Mouse (Mus musculus) MEL (cell line): ENCODE data around the gene Fxyd2.

Experiments used
- BHLHE40 ChIP-seq: IDR thresholded peaks from 2 replicates; pipeline ENCODE4 v1.6.1; 2012; ENCODE audit warnings: low read depth, mild to moderate bottlenecking, inconsistent platforms, low read length, improper control_type of control experiment, borderline replicate concordance
- CHD1 ChIP-seq: IDR thresholded peaks from 2 replicates; pipeline ENCODE4 v1.6.1; 2012; ENCODE audit warnings: low read depth, mild to moderate bottlenecking, inconsistent platforms, low read length, improper control_type of control experiment
- CTCF ChIP-seq, 3 experiments: IDR thresholded peaks in 2 of 3; conservative IDR thresholded peaks in 1 of 3; 2 replicates each; pipeline ENCODE4 v1.5.1; 2011 to 2012; ENCODE audit warnings: low read length in 3 of 3, low read depth in 2 of 3, mild to moderate bottlenecking in 2 of 3, improper control_type of control experiment in 1 of 3, inconsistent platforms in 1 of 3, mixed read lengths in 1 of 3, moderate library complexity in 1 of 3; ENCODE audit not compliant: control insufficient read depth in 1 of 3, insufficient read depth in 1 of 3, poor library complexity in 1 of 3, severe bottlenecking in 1 of 3
- E2F4 ChIP-seq: IDR thresholded peaks from 2 replicates; pipeline ENCODE4 v1.6.1; 2011; ENCODE audit warnings: low read depth, low read length, improper control_type of control experiment, borderline replicate concordance
- ETS1 ChIP-seq: IDR thresholded peaks from 2 replicates; pipeline ENCODE4 v1.6.1; 2012; ENCODE audit warnings: low read depth, mild to moderate bottlenecking, inconsistent platforms, low read length, improper control_type of control experiment, moderate library complexity
- HCFC1 ChIP-seq: IDR thresholded peaks from 2 replicates; pipeline ENCODE4 v1.6.1; 2012; ENCODE audit warnings: low read depth, mild to moderate bottlenecking, inconsistent platforms, low read length, improper control_type of control experiment, moderate library complexity
- MAZ ChIP-seq: IDR thresholded peaks from 2 replicates; pipeline ENCODE4 v1.6.1; 2012; ENCODE audit warnings: low read depth, mild to moderate bottlenecking, inconsistent platforms, low read length, improper control_type of control experiment
- POLR2A ChIP-seq, 2 experiments: IDR thresholded peaks; 2 replicates each; pipeline ENCODE4 v1.6.1; 2011 to 2012; ENCODE audit warnings: low read length in 2 of 2, mild to moderate bottlenecking in 2 of 2, control low read depth in 1 of 2, improper control_type of control experiment in 1 of 2, low read depth in 1 of 2, moderate library complexity in 1 of 2; ENCODE audit not compliant: control insufficient read depth in 1 of 2, insufficient read depth in 1 of 2, poor library complexity in 1 of 2
- POLR2AphosphoS5 ChIP-seq: IDR thresholded peaks from 2 replicates; pipeline ENCODE4 v1.6.1; 2012; ENCODE audit warnings: low read depth, borderline replicate concordance, mild to moderate bottlenecking, inconsistent platforms, low read length, moderate library complexity, mixed read lengths
- RCOR1 ChIP-seq: IDR thresholded peaks from 2 replicates; pipeline ENCODE4 v1.6.1; 2012; ENCODE audit warnings: low read depth, mild to moderate bottlenecking, inconsistent platforms, low read length, improper control_type of control experiment
- USF1 ChIP-seq: IDR thresholded peaks from 2 replicates; pipeline ENCODE4 v1.6.1; 2014; ENCODE audit warnings: low read depth, mild to moderate bottlenecking, inconsistent platforms, low read length, improper control_type of control experiment, moderate library complexity
- ZMIZ1 ChIP-seq: IDR thresholded peaks from 2 replicates; pipeline ENCODE4 v1.6.1; 2012; ENCODE audit warnings: low read depth, mild to moderate bottlenecking, inconsistent platforms, low read length, improper control_type of control experiment, moderate library complexity

GRCm38 (mm10) chr9:45376427-45376826, 23.0 kb upstream of the Fxyd2 start:
- TF ChIP-seq POLR2AphosphoS5 (no peak), CTCF (IDR thresholded peaks at IDR 0.05 in 2 of 3, conservative IDR thresholded peaks at IDR 0.05 in 1 of 3; ENCODE audit: control insufficient read depth in 1 of 3, insufficient read depth in 1 of 3, low read depth in 2 of 3, low read length in 3 of 3, poor library complexity in 1 of 3, severe bottlenecking in 1 of 3) (no peak), POLR2A (IDR thresholded peaks at IDR 0.05; ENCODE audit: control insufficient read depth in 1 of 2, insufficient read depth in 1 of 2, low read depth in 1 of 2, low read length in 2 of 2, poor library complexity in 1 of 2) (no peak), BHLHE40 (no peak), ZMIZ1 (no peak), ETS1 (no peak), USF1 (no peak), RCOR1 (no peak), HCFC1 (no peak), E2F4 (no peak), CHD1 (no peak), MAZ (no peak)
